Mouse (Mus musculus) cortical plate, adult 2 months (tissue): ENCODE measurements around the gene Dnase1l3.

Experiments used
- CTCF ChIP-seq: fragments of 200-500 bp; IDR thresholded peaks from 2 replicates; pipeline ENCODE4 v1.5.1; 2011; ENCODE audit warnings: mild to moderate bottlenecking, control low read depth, low read length; ENCODE audit not compliant: insufficient read depth; ENCODE audit errors: extremely low read depth
- POLR2A ChIP-seq: fragments of 200-500 bp; IDR thresholded peaks from 2 replicates; pipeline ENCODE4 v1.6.1; 2011; ENCODE audit warnings: mild to moderate bottlenecking, low read length, control low read depth; ENCODE audit not compliant: insufficient read depth; ENCODE audit errors: extremely low read depth

- TF ChIP-seq CTCF (no peak), POLR2A (no peak)
Observed at GRCm38 (mm10) chr14:7943101-7943800, 51.1 kb downstream of the Dnase1l3 start.
